Mouse (Mus musculus) embryonic stem cell, embryonic (primary cell): ENCODE measurements around the gene Hdac5.

Experiments used
- CTCF ChIA-PET, 4 experiments: fragments of 300-600 bp in 2 of 4; fragments of 350-600 bp in 2 of 4; sonication (Branson Sonifier 250); formaldehyde crosslinking; loops; one replicate each; lab custom pipeline; 2022; ENCODE audit warnings: inconsistent platforms in 2 of 4; lab: Charles Lee
- POLR2A ChIA-PET, 4 experiments: fragments of 300-600 bp in 2 of 4; fragments of 350-600 bp in 2 of 4; sonication (Branson Sonifier 250); formaldehyde crosslinking; loops; one replicate each; lab custom pipeline; 2022; ENCODE audit warnings: antibody characterized with exemption in 4 of 4, inconsistent platforms in 1 of 4; lab: Charles Lee

The Hdac5 gene

DNA sequence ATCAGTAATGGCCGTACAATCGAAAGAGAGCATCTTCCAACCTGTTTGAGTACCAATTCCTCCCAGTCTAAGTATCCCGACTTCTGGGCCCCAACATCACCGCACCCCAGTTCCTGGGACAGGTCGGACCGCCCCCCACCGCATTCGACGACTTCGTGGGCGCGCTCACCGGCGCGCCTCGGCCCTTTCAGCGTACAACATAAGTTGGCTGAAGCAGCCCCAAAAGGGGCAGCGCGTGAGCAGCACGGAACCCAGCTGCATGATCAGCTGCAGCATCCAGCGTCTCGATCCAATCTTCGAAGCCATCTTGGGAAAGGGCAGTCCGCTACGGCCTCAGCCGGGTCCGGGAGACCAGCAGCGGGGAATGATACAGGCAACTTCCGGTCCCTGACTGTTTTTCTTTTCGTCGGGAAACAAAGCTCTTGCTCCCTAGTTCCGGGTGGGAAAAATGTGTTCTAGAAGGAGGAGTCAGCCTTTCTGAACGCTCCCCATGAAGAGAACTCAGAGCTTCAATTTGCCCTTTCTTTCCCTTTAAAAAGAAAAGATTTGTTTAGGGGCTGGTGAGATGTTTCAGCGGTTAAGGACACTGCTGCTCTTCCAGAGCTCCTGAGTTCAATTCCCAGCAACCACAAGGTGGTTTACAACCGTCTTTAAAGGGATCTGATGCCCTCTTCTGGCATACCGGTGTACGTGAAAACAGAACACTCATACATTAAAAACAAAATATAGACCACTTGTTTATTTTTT lies 73.8 kb downstream of the Hdac5 start, which contains the start of gene Tmem101:
Gene Tmem101, minus strand, starts transcription at position 366 of the 747 bp plus-strand sequence.
- ChIA-PET POLR2A (interaction anchor here (0.5 to 2.5 kb wide), 38 partner anchors 8 to 604 kb away, joined by 3 to 13 read pairs (median 3); partner anchors contain the start of genes Pyy (in 2 of the 4), Asb16 (in 1 of the 4), BC030867 (in 1 of the 4) and Cd300lg (in 1 of the 4)), CTCF (interaction anchor here in 3 of 4 experiments (0.6 to 2.0 kb wide), 35 partner anchors 8 to 714 kb away, joined by 3 to 10 read pairs (median 4); partner anchors contain the start of genes BC030867 (in 2 of the 3), Dusp3 (in 1 of the 3), Rpl27 (in 1 of the 3) and Tmub2 (in 1 of the 3))

DNA sequence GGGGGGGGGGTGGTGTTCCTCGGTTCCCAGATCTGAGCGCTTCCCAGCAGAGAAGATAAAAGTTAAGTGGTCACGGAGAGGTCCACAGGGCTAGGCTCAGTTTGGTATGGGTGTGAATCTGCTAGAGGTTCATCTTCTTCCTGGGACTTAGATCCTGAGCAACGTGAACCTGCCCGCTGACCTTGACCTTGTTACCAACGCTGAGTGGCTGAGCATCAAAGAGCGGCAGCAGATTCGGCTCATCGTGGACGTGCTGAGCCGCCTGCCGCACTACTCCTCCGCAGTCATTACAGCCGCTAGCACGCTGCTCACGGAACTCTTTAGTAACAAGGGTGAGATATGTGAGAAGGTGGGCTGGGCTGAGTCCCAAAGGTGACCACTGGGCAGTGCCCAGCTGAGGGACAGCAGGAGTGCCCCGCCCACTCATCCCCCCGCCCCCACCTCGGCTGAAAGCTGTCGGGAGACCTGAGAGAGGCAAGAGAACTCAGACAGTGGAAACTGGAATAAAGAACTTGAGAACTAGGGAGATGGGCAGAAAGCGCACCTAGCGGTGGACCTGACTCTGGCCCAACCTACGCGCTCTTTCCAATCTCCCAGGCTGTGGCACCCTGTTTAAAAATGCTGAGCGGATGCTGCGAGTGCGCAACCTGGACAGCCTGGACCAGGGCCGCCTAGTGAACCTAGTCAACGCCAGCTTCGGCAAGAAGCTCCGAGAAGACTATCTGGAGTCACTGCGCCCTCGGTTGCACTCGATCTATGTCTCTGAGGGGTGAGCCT lies 82.6 kb downstream of the Hdac5 start:
- POLR2A ChIA-PET: interaction anchor here (0.6 to 1.8 kb wide), 13 partner anchors 9 to 1083 kb away, joined by 3 to 8 read pairs (median 3); partner anchors contain the start of gene Tmem101 (in 2 of the 4)
- CTCF ChIA-PET: interaction anchor here (0.5 to 2.2 kb wide), 23 partner anchors 9 to 819 kb away, joined by 3 to 9 read pairs (median 4); partner anchors contain the start of genes Tmem101 (in 2 of the 4), BC030867 (in 1 of the 4), Dusp3 (in 1 of the 4) and Tmub2 (in 1 of the 4)

DNA sequence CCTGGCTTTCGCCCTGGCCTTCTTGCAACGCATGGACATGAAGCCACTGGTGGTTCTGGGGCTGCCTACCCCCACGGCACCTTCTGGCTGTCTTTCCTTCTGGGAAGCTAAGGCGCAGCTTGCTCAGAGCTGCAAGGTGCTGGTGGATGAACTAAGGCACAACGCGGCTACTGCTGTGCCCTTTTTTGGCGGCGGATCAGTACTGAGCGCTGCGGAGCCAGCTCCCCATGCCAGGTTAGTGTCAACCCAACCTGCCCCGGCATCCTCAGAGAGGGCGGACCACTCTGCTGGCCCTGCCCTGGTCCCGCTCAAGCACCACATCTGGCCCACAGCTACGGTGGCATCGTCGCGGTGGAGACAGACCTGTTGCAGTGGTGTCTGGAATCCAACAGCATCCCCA lies 83.4 kb downstream of the Hdac5 start:
- ChIA-PET POLR2A (interaction anchor here in 3 of 4 experiments (0.6 to 1.4 kb wide), 10 partner anchors 8 to 164 kb away, joined by 3 to 6 read pairs (median 3); partner anchors contain the start of genes Hdac5 (in 1 of the 3), Tmem101 (in 1 of the 3) and Tmub2 (in 1 of the 3)), CTCF (interaction anchor here in 3 of 4 experiments (0.5 to 1.3 kb wide), 9 partner anchors 8 to 219 kb away, joined by 3 to 5 read pairs (median 3); partner anchors contain the start of gene Tmem101 (in 2 of the 3))

DNA sequence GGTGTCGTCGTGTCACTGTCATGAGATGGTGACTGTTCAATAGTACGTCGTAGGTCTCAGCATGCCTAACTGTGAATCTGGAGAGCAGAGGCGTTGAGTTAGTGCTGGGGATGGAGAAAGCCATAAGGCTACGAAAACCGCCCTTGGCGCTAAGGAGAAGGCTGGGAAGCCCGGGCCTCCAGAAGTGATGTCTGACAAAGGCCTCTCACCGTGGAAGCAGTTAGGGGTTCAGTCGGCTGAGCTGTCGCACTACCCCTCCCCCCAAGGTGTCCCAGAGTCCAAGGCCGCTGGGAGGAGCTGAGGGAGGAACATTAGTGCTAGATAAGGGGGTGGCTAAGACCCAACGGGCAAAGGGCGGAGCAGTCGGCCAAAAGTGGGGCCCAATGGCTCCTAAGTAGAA lies 84.0 kb downstream of the Hdac5 start:
- ChIA-PET POLR2A (interaction anchor here in 2 of 4 experiments (0.6 to 1.4 kb wide), 9 partner anchors 9 to 165 kb away, joined by 3 to 6 read pairs (median 3); partner anchors contain the start of genes Hdac5 (in 1 of the 2), Tmem101 (in 1 of the 2) and Tmub2 (in 1 of the 2)), CTCF (interaction anchor here in 3 of 4 experiments (1.0 to 1.3 kb wide), 6 partner anchors 8 to 101 kb away, joined by 3 to 5 read pairs (median 3); partner anchors contain the start of gene Tmem101 (in 2 of the 3))

GRCm38 (mm10) chr11:102145471-102146001 lies 84.4 kb downstream of the Hdac5 start, which contains the start of gene Nags:
TSS of gene Nags (plus strand) at chr11:102145513.
- ChIA-PET POLR2A (interaction anchor here in 2 of 4 experiments (0.9 to 1.4 kb wide), 3 partner anchors 9 to 122 kb away, joined by 3 read pairs; no protein-coding TSS in a partner anchor), CTCF (interaction anchor here (0.5 to 1.3 kb wide), 6 partner anchors 11 to 139 kb away, joined by 3 to 4 read pairs (median 3); partner anchors contain the start of gene Tmem101 (in 2 of the 4))

DNA sequence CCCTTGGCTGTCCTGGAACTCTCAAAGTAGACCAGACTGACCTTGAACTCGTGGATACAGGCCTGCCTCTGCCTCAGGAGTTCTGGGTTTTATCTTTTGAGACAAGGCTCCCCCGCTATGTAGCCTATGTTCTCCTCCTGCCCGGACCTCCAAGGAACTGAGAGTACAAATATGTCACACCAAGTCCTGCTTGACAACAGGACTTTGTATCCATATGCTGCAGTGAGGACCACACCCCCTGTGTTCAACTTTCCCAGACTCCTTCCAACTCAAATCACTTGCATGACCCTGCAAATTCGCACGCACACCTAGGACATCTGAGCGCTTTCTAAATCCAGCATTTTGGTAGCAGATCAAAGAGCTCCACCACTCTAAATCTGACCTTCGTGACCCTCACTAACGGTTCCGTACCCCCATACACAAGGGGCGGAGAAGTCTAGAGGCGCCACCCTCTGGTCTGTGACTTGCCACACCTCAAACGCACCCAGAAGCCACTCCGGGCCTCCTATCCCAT lies 85.0 kb downstream of the Hdac5 start:
- POLR2A ChIA-PET: interaction anchor here in 1 of 4 experiments (1.4 kb wide), 1 partner anchor 123 kb away, joined by 3 read pairs; no protein-coding TSS in a partner anchor
- CTCF ChIA-PET: interaction anchor here in 2 of 4 experiments (0.5 to 0.6 kb wide), 3 partner anchors 46 to 139 kb away, joined by 3 read pairs; no protein-coding TSS in a partner anchor
